Mouse (Mus musculus): ENCODE measurements around the gene Celf5. TPM values are rescaled to one million over a fixed set of nuclear protein-coding genes. Genes with fewer than 3 reads are reported as not detected.

Gene Celf5
- polyA plus RNA-seq, 1 experiment from 2014 or later = 0.40 TPM

GRCm38 (mm10) chr10:81421797-81422100, 60.8 kb downstream of the Celf5 start:
- Histone ChIP-seq H3K36me3 (ENCODE audit: control insufficient read depth, insufficient read depth, low read length) (peaks cover 7% of the 10 kb centered on the region), H3K9ac (ENCODE audit: low read length) (no peak overlapping the region), H3K4me3 (ENCODE audit: low read length) (no peak overlapping the region), H3K4me2 (ENCODE audit: low read depth, low read length) (no peak overlapping the region), H3K27me3 (ENCODE audit: control insufficient read depth, insufficient read depth, low read depth, low read length) (no peaks in the 10 kb centered on the region), H3K27ac (ENCODE audit: low read length) (no peak overlapping the region), H3K4me1 (replicated peaks; ENCODE audit: control insufficient read depth, insufficient read depth, low read length) (peaks cover 46% of the 10 kb centered on the region), H3K9me3 (ENCODE audit: control insufficient read depth, low read length) (no peaks in the 10 kb centered on the region)
- WGBS = 79% methylated on average over 5 of the region's 5 CpGs
- no peak for ATAC-seq (ENCODE audit: low read depth)

- H3K27me3 ChIP-seq (ENCODE audit: control insufficient read depth, insufficient read depth, low read depth, low read length) = no peaks in the 10 kb centered on the region
- ATAC-seq (ENCODE audit: low read depth) = no peak
- H3K9me3 ChIP-seq (ENCODE audit: control insufficient read depth, low read length) = no peaks in the 10 kb centered on the region
- 68% methylated on average over 4 of the region's 4 CpGs for WGBS
- H3K4me1 ChIP-seq (replicated peaks; ENCODE audit: control insufficient read depth, insufficient read depth, low read length) = peaks cover 51% of the 10 kb centered on the region
- no peak overlapping the region for H3K27ac ChIP-seq (ENCODE audit: low read length)
- H3K9ac ChIP-seq (ENCODE audit: low read length) = no peak overlapping the region
- H3K36me3 ChIP-seq (ENCODE audit: control insufficient read depth, insufficient read depth, low read length) = peaks cover 7% of the 10 kb centered on the region
- no peak overlapping the region for H3K4me2 ChIP-seq (ENCODE audit: low read depth, low read length)
- no peak overlapping the region for H3K4me3 ChIP-seq (ENCODE audit: low read length)
These were observed 61.3 kb downstream of the Celf5 start for GRCm38 (mm10) chr10:81421041-81421796.

GRCm38 (mm10) chr10:81420191-81420767, 62.2 kb downstream of the Celf5 start:
- Histone ChIP-seq H3K4me3 (ENCODE audit: low read length) (no peak overlapping the region), H3K4me1 (replicated peaks; ENCODE audit: control insufficient read depth, insufficient read depth, low read length) (peaks cover 52% of the 10 kb centered on the region), H3K36me3 (ENCODE audit: control insufficient read depth, insufficient read depth, low read length) (peaks cover 7% of the 10 kb centered on the region), H3K27me3 (ENCODE audit: control insufficient read depth, insufficient read depth, low read depth, low read length) (no peaks in the 10 kb centered on the region), H3K9me3 (ENCODE audit: control insufficient read depth, low read length) (no peaks in the 10 kb centered on the region), H3K4me2 (ENCODE audit: low read depth, low read length) (no peak overlapping the region), H3K27ac (ENCODE audit: low read length) (no peak overlapping the region), H3K9ac (ENCODE audit: low read length) (no peak overlapping the region)
- ATAC-seq (ENCODE audit: low read depth) = no peak
- WGBS = 78% methylated on average over 40 of the region's 40 CpGs

- Histone ChIP-seq H3K9me3 (ENCODE audit: control insufficient read depth, low read length) (no peaks in the 10 kb centered on the region), H3K27me3 (ENCODE audit: control insufficient read depth, insufficient read depth, low read depth, low read length) (no peaks in the 10 kb centered on the region), H3K4me3 (ENCODE audit: low read length) (no peak overlapping the region), H3K4me1 (replicated peaks; ENCODE audit: control insufficient read depth, insufficient read depth, low read length) (peaks cover 52% of the 10 kb centered on the region), H3K9ac (ENCODE audit: low read length) (no peak overlapping the region), H3K4me2 (ENCODE audit: low read depth, low read length) (no peak overlapping the region), H3K36me3 (ENCODE audit: control insufficient read depth, insufficient read depth, low read length) (peaks cover 7% of the 10 kb centered on the region), H3K27ac (ENCODE audit: low read length) (no peak overlapping the region)
- no peak for ATAC-seq (ENCODE audit: low read depth)
- 88% methylated on average over 10 of the region's 10 CpGs for WGBS
These were observed 63.2 kb downstream of the Celf5 start for GRCm38 (mm10) chr10:81419111-81419928.

- WGBS = 55% methylated on average over 11 of the region's 11 CpGs
- Histone ChIP-seq H3K4me3 (ENCODE audit: low read length) (no peak overlapping the region), H3K36me3 (ENCODE audit: control insufficient read depth, insufficient read depth, low read length) (peaks cover 7% of the 10 kb centered on the region), H3K4me2 (ENCODE audit: low read depth, low read length) (no peak overlapping the region), H3K27me3 (ENCODE audit: control insufficient read depth, insufficient read depth, low read depth, low read length) (no peaks in the 10 kb centered on the region), H3K4me1 (replicated peaks; ENCODE audit: control insufficient read depth, insufficient read depth, low read length) (peaks cover 55% of the 10 kb centered on the region), H3K9me3 (ENCODE audit: control insufficient read depth, low read length) (no peaks in the 10 kb centered on the region), H3K9ac (ENCODE audit: low read length) (no peak overlapping the region), H3K27ac (ENCODE audit: low read length) (no peak overlapping the region)
- no peak for ATAC-seq (ENCODE audit: low read depth)
These were observed 64.1 kb downstream of the Celf5 start for GRCm38 (mm10) chr10:81418216-81419070.

GRCm38 (mm10) chr10:81417227-81418215, 65.0 kb downstream of the Celf5 start:
- peak overlapping the region; percentile 70 for H3K4me2 ChIP-seq (ENCODE audit: low read depth, low read length)
- H3K9me3 ChIP-seq (ENCODE audit: control insufficient read depth, low read length) = no peaks in the 10 kb centered on the region
- ATAC-seq (ENCODE audit: low read depth) = no peak
- H3K27ac ChIP-seq (ENCODE audit: low read length) = peak overlapping the region; percentile 94
- WGBS = 49% methylated on average over 12 of the region's 12 CpGs
- H3K36me3 ChIP-seq (ENCODE audit: control insufficient read depth, insufficient read depth, low read length) = peaks cover 7% of the 10 kb centered on the region
- peaks cover 64% of the 10 kb centered on the region for H3K4me1 ChIP-seq (replicated peaks; ENCODE audit: control insufficient read depth, insufficient read depth, low read length)
- H3K9ac ChIP-seq (ENCODE audit: low read length) = peak overlapping the region; percentile 65
- peak overlapping the region; percentile 38 for H3K4me3 ChIP-seq (ENCODE audit: low read length)
- H3K27me3 ChIP-seq (ENCODE audit: control insufficient read depth, insufficient read depth, low read depth, low read length) = no peaks in the 10 kb centered on the region

- Histone ChIP-seq H3K4me2 (ENCODE audit: low read depth, low read length) (peak overlapping the region; percentile 70), H3K4me1 (replicated peaks; ENCODE audit: control insufficient read depth, insufficient read depth, low read length) (peaks cover 73% of the 10 kb centered on the region), H3K27ac (ENCODE audit: low read length) (peak overlapping the region; percentile 94), H3K36me3 (ENCODE audit: control insufficient read depth, insufficient read depth, low read length) (peaks cover 7% of the 10 kb centered on the region), H3K9ac (ENCODE audit: low read length) (peak overlapping the region; percentile 65), H3K4me3 (ENCODE audit: low read length) (peak overlapping the region; percentile 38), H3K27me3 (ENCODE audit: control insufficient read depth, insufficient read depth, low read depth, low read length) (no peaks in the 10 kb centered on the region), H3K9me3 (ENCODE audit: control insufficient read depth, low read length) (no peaks in the 10 kb centered on the region)
- 2% methylated on average over 26 of the region's 26 CpGs for WGBS
- ATAC-seq (ENCODE audit: low read depth) = peak; percentile 62
These were observed 65.8 kb downstream of the Celf5 start for GRCm38 (mm10) chr10:81416581-81417226.
